ENCODE assay signal across 16 mouse cellular contexts in genomic region chr2:172411091-172411490, GRCm38 (mm10). TPM values are rescaled to one million over a fixed set of nuclear protein-coding genes. Genes with fewer than 3 reads are reported as not detected.
A peak's percentile ranks its signal among the peaks of the same experiment; 100 is the strongest.
DNase-seq lines count a peak whose midpoint lies in the region; ATAC-seq and TF ChIP-seq lines count a peak whose summit lies in the region.
"Had no signal": no experiment of that assay in that cellular context is flagged by ENCODE, and none has a peak within 500 bp of the region (broad histone marks: within the 10 kb centered on the region; RNA-seq: fewer than 3 reads in every experiment).

No protein-coding gene starts in this region.

- H3K9ac ChIP-seq in embryonic facial prominence, embryonic 14.5 days (ENCODE audit: low read depth, low read length): no peak overlapping the region
- H3K9ac ChIP-seq: liver, embryonic 15.5 days had no signal

- no peak overlapping the region for H3K27ac ChIP-seq in embryonic facial prominence, embryonic 14.5 days (replicated peaks; ENCODE audit: low read depth, low read length)
- H3K27ac ChIP-seq in embryonic facial prominence, embryonic 10.5 days (replicated peaks): no peak overlapping the region
- H3K27ac ChIP-seq: heart, embryonic 10.5 days; liver, embryonic 15.5 days had no signal

- TF ChIP-seq POLR2A in lung, adult 2 months (IDR thresholded peaks at IDR 0.05; ENCODE audit: borderline replicate concordance, extremely low read depth, low read depth, low read length): no peak

- no peak for DNase-seq in embryonic facial prominence, embryonic 14.5 days (ENCODE audit: low spot score)
- DNase-seq in embryonic facial prominence, embryonic 10.5 days (ENCODE audit: low spot score): no peak
- peak; percentile 23 to 44 for DNase-seq in lung, adult 18-20 months
- no peak for DNase-seq in lung, adult 2 months
- peak; percentile 31 for DNase-seq in NIH3T3 (ENCODE audit: low read depth)
- peak; percentile 44 for DNase-seq in lung, postnatal 14 days
- no peak for DNase-seq in thymus, postnatal 36 days
- DNase-seq: adrenal gland, postnatal 36 days; gastrocnemius, postnatal 25 days; kidney, postnatal 10 days; midbrain, embryonic 14.5 days had no signal

- no peaks in the 10 kb centered on the region for H3K36me3 ChIP-seq in embryonic facial prominence, embryonic 14.5 days (ENCODE audit: control insufficient read depth, insufficient read depth, low read length)
- no peaks in the 10 kb centered on the region for H3K36me3 ChIP-seq in embryonic facial prominence, embryonic 10.5 days (replicated peaks)
- H3K36me3 ChIP-seq: G1E; heart, embryonic 10.5 days; liver, embryonic 15.5 days had no signal

- 76% methylated on average over 11 of the region's 11 CpGs for WGBS in embryonic facial prominence, embryonic 14.5 days
- 79% methylated on average over 11 of the region's 11 CpGs for WGBS in embryonic facial prominence, embryonic 10.5 days
- WGBS in lung, adult 2 months: 60% methylated on average over 11 of the region's 11 CpGs

- H3K27me3 ChIP-seq in embryonic facial prominence, embryonic 14.5 days (replicated peaks; ENCODE audit: control insufficient read depth, insufficient read depth, low read length): no peaks in the 10 kb centered on the region
- H3K27me3 ChIP-seq in embryonic facial prominence, embryonic 10.5 days (replicated peaks; ENCODE audit: low read depth, poor library complexity, severe bottlenecking): no peaks in the 10 kb centered on the region
- H3K27me3 ChIP-seq: liver, embryonic 15.5 days had no signal

- H3K4me2 ChIP-seq in embryonic facial prominence, embryonic 14.5 days (ENCODE audit: low read depth, low read length): no peak overlapping the region
- H3K4me2 ChIP-seq: liver, embryonic 15.5 days had no signal

- no peak for TF ChIP-seq CTCF in lung, adult 2 months (IDR thresholded peaks at IDR 0.05; ENCODE audit: insufficient read depth, low read length)

- no peaks in the 10 kb centered on the region for H3K4me1 ChIP-seq in embryonic facial prominence, embryonic 14.5 days (ENCODE audit: control insufficient read depth, insufficient read depth, low read length)
- peaks cover 26% of the 10 kb centered on the region for H3K4me1 ChIP-seq in embryonic facial prominence, embryonic 10.5 days
- H3K4me1 ChIP-seq in lung, adult 2 months (ENCODE audit: control insufficient read depth, insufficient read depth, low read length): no peaks in the 10 kb centered on the region

- no peaks in the 10 kb centered on the region for H3K9me3 ChIP-seq in embryonic facial prominence, embryonic 14.5 days (ENCODE audit: control insufficient read depth, low read length)
- no peaks in the 10 kb centered on the region for H3K9me3 ChIP-seq in embryonic facial prominence, embryonic 10.5 days
- H3K9me3 ChIP-seq: G1E; heart, embryonic 10.5 days; liver, embryonic 15.5 days had no signal

- no peak overlapping the region for H3K4me3 ChIP-seq in embryonic facial prominence, embryonic 14.5 days (ENCODE audit: low read depth, low read length)
- no peak overlapping the region for H3K4me3 ChIP-seq in embryonic facial prominence, embryonic 10.5 days
- H3K4me3 ChIP-seq in lung, adult 2 months (replicated peaks; ENCODE audit: extremely low read depth, low read depth, low read length): no peak overlapping the region
- H3K4me3 ChIP-seq: heart, embryonic 10.5 days; liver, embryonic 15.5 days had no signal

- ATAC-seq in embryonic facial prominence, embryonic 14.5 days (ENCODE audit: low read depth): peak; percentile 53; the same call in 1 of the 2 replicates
- no peak for ATAC-seq in inflammation-experienced regulatory T-cells, adult 6 months

RNA-seq across cellular contexts. Expression of gene Cass4, which starts 17.5 kb away (rescaled TPM):
- polyA plus RNA-seq in embryonic facial prominence, embryonic 14.5 days (2014; fragmentation: Nextera tagmentation; extraction: Ambion mirVana): 0.38 and 1.1 TPM in 2 replicates
- 0.14 and 0.21 TPM in 2 replicates for polyA plus RNA-seq in embryonic facial prominence, embryonic 10.5 days (2016; fragmentation: Nextera tagmentation; extraction: Ambion mirVana)
- polyA plus RNA-seq in lung, adult 2 months (2012; rRNA removed): 3.4 and 7.6 TPM in 2 replicates
- polyA plus RNA-seq in inflammation-experienced regulatory T-cells, adult 6 months (2017; shearing (Covaris generic)): 10 to 100 TPM in 2 of 3 experiments, 1 to 10 TPM in 1; 9.0 to 14.1 (median 10.6) TPM

RNA-seq across cellular contexts. Expression of gene Rtf2, which starts 29.3 kb away (rescaled TPM):
- 65.3 and 68.3 TPM in 2 replicates for polyA plus RNA-seq in embryonic facial prominence, embryonic 14.5 days (2014; fragmentation: Nextera tagmentation; extraction: Ambion mirVana)
- 78.7 and 80.1 TPM in 2 replicates for polyA plus RNA-seq in embryonic facial prominence, embryonic 10.5 days (2016; fragmentation: Nextera tagmentation; extraction: Ambion mirVana)
- 34.1 and 47.6 TPM in 2 replicates for polyA plus RNA-seq in lung, adult 2 months (2012; rRNA removed)
- 100 to 1,000 TPM; 125 to 139 (median 135) TPM for polyA plus RNA-seq in inflammation-experienced regulatory T-cells, adult 6 months (2017; shearing (Covaris generic))

RNA-seq across cellular contexts. Expression of gene Cstf1, which starts 40.6 kb away (rescaled TPM):
- polyA plus RNA-seq in embryonic facial prominence, embryonic 14.5 days (2014; fragmentation: Nextera tagmentation; extraction: Ambion mirVana): 37.3 and 40.7 TPM in 2 replicates
- polyA plus RNA-seq in embryonic facial prominence, embryonic 10.5 days (2016; fragmentation: Nextera tagmentation; extraction: Ambion mirVana): 57.9 and 59.1 TPM in 2 replicates
- polyA plus RNA-seq in lung, adult 2 months (2012; rRNA removed): 22.4 and 23.1 TPM in 2 replicates
- polyA plus RNA-seq in inflammation-experienced regulatory T-cells, adult 6 months (2017; shearing (Covaris generic)): 10 to 100 TPM; 28.1 to 31.5 (median 28.8) TPM

RNA-seq across cellular contexts. Expression of gene Aurka, which starts 40.8 kb away (rescaled TPM):
- 79.2 and 96.2 TPM in 2 replicates for polyA plus RNA-seq in embryonic facial prominence, embryonic 14.5 days (2014; fragmentation: Nextera tagmentation; extraction: Ambion mirVana)
- 220 and 229 TPM in 2 replicates for polyA plus RNA-seq in embryonic facial prominence, embryonic 10.5 days (2016; fragmentation: Nextera tagmentation; extraction: Ambion mirVana)
- polyA plus RNA-seq in lung, adult 2 months (2012; rRNA removed): 1.0 and 2.0 TPM in 2 replicates
- 10 to 100 TPM in 1 of 3 experiments, 1 to 10 TPM in 2; 6.8 to 41.3 (median 7.5) TPM for polyA plus RNA-seq in inflammation-experienced regulatory T-cells, adult 6 months (2017; shearing (Covaris generic))

RNA-seq across cellular contexts. Expression of gene Gcnt7, which starts 47.3 kb away (rescaled TPM):
- 0.67 and 0.98 TPM in 2 replicates for polyA plus RNA-seq in embryonic facial prominence, embryonic 14.5 days (2014; fragmentation: Nextera tagmentation; extraction: Ambion mirVana)
- polyA plus RNA-seq in embryonic facial prominence, embryonic 10.5 days (2016; fragmentation: Nextera tagmentation; extraction: Ambion mirVana): 1.6 and 2.2 TPM in 2 replicates
- polyA plus RNA-seq in lung, adult 2 months (2012; rRNA removed): 0.06 TPM in 1 of 2 replicates, not detected in the other
- 1 to 10 TPM; 3.7 to 5.2 (median 3.8) TPM for polyA plus RNA-seq in inflammation-experienced regulatory T-cells, adult 6 months (2017; shearing (Covaris generic))
- polyA plus RNA-seq: frontal cortex, adult 2 months; G1E had no signal

Comparison
In these comparisons a context has a peak if more than half of its experiments do, and no peak if none do; other contexts are left out.
1. DNase-seq: peak in lung, adult 18-20 months (2 of 2), NIH3T3 (single experiment) and lung, postnatal 14 days (single experiment); none in embryonic facial prominence, embryonic 14.5 days (single experiment), embryonic facial prominence, embryonic 10.5 days (single experiment), lung, adult 2 months (single experiment) and thymus, postnatal 36 days (0 of 2).